Mouse (Mus musculus): Measurements from ENCODE around the gene Asb2. TPM values are rescaled to one million over a fixed set of nuclear protein-coding genes. Genes with fewer than 3 reads are reported as not detected.

Gene Asb2
- total RNA-seq (2023), result 0.16 TPM in 1 of 2 replicates, not detected in the other

GRCm38 (mm10) chr12:103355746-103356414 is at the start of gene Asb2:
Gene Asb2, minus strand, starts transcription at chr12:103356001.

DNA sequence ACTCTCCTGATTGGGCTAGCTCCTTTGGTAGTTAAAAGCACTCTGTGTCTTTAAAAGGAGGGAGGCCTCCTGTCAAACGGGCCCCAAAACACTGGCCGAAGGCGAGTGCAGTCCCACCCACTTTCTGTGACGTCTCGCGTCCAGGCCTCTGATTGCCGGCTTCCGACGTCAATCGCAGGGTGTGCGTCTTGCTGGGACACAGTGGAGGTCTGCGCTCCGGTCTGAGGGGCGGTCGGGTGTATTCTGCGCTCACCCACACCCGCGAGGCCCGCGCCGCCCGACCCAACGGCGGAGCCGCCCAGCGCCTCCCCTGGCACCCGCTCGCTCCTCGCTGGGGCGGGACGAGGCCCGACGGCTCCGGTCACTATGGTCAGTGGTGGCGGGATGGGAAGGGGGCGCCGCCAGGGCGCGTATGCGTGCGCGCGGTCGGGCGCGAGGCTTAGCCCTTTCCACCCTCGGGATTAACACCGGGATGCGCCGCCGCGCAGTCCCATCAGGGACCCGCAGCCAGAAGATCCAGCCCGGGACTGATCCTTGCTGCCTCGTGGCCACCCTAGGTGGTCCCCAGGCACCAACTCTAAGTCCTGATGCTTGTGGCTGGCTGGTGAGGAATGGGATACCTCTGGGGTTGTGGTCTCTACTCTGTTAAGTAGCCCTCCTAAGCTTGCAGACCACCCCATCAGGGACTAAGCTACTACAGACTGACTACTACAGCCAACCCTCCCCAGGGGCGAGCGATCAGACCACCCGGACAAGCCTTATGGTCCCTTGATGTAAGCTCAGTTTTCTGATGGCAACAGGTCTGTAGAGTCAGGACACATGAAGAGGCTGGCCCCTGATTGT is 32.9 kb upstream of the Asb2 start, which contains the start of gene Otub2:
TSS of gene Otub2 (plus strand) at position 178 of the 843 bp plus-strand sequence.

GRCm38 (mm10) chr12:103310744-103311267 is 45.0 kb downstream of the Asb2 start, which contains the start of gene Fam181a:
Gene Fam181a, plus strand, starts transcription at chr12:103310975.

Other genes with a start within 250 kb of the Asb2 start
- not detected in 2 replicates for gene Prima1, start 113.9 kb downstream of the Asb2 start, total RNA-seq (2023)
- not detected in 2 replicates for gene Fam181a, start 45.0 kb downstream of the Asb2 start, total RNA-seq (2023)
- gene Otub2, start 32.7 kb upstream of the Asb2 start, total RNA-seq (2023), result 0.82 and 0.85 TPM in 2 replicates
- gene 9330161L09Rik, start 51.8 kb upstream of the Asb2 start, total RNA-seq (2023), result 4.9 and 5.0 TPM in 2 replicates
- 79.5 and 108 TPM in 2 replicates for gene Ddx24, start 69.8 kb upstream of the Asb2 start, total RNA-seq (2023)
- 81.2 and 96.7 TPM in 2 replicates for gene Ifi27, start 78.2 kb upstream of the Asb2 start, total RNA-seq (2023)
- 51.4 and 140 TPM in 2 replicates for gene Ifi27l2a, start 87.7 kb upstream of the Asb2 start, total RNA-seq (2023)
- gene Ifi27l2b, start 101.2 kb upstream of the Asb2 start, total RNA-seq (2023), result not detected in 2 replicates
- 0.44 TPM in 1 of 2 replicates, not detected in the other for gene Ppp4r4, start 176.3 kb upstream of the Asb2 start, total RNA-seq (2023)

Data from neutrophil, adult 65 days (primary cell).